In the genomic region with DNA sequence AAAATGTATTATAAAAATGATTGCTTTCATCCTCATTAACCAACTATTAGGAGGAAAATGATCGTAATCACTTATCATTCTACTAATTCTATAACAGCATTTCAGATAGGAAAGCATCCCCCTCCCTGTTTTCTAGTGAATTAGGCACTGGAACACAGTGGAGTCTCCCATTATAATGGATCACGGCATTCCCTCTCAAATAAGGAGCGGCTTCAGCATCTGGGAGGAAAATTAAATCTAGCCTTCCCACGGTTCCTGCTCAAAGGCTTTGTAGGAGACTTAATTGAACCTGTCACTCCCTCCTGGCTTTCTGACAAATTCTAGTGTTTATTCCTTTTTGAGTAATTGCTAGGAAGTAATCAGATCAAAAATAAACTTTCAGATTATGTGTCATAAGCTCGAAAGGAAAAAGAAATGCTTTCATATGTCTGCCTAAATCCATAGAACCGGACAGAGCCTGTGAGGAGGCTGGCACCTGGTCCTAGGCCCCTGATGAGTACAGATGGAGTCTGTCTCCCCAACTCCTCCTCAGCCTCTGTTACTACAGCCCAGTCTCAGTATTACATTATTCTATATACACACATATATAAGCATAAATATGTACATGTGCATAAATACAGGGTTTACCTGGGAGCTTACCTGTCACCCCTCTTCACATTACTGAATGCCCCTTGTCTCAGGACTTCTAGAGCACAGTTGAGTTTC, we compare ENCODE assay signal across 12 mouse cellular contexts.
"Had no signal": no experiment of that assay in that cellular context is flagged by ENCODE, and none has a peak within 500 bp of the region (broad histone marks: within the 10 kb centered on the region; RNA-seq: fewer than 3 reads in every experiment).

No protein-coding gene starts in this region.

- H3K36me3 ChIP-seq: limb, embryonic 13.5 days; neural tube, embryonic 15.5 days had no signal

- H3K27ac ChIP-seq: layer of hippocampus, adult 2 months; limb, embryonic 13.5 days; liver, embryonic 14.5 days; neural tube, embryonic 15.5 days had no signal

- H3K4me3 ChIP-seq: layer of hippocampus, adult 2 months; limb, embryonic 13.5 days; myocyte; neural tube, embryonic 15.5 days had no signal

- H3K4me1 ChIP-seq: limb, embryonic 13.5 days had no signal

- H3K4me2 ChIP-seq: limb, embryonic 13.5 days; neural tube, embryonic 15.5 days had no signal

- H3K9me3 ChIP-seq: limb, embryonic 13.5 days; neural tube, embryonic 15.5 days had no signal

- H3K27me3 ChIP-seq: limb, embryonic 13.5 days; neural tube, embryonic 15.5 days had no signal

- DNase-seq: kidney, adult 9 months; kidney, postnatal 10 days; kidney, postnatal 4 days; left cerebral cortex, postnatal 4 days; lung, adult 18-20 months; right cerebral cortex, adult 18-20 months; right cerebral cortex, postnatal 25 days had no signal

- H3K9ac ChIP-seq: limb, embryonic 13.5 days; liver, embryonic 14.5 days; neural tube, embryonic 15.5 days had no signal
